Mouse (Mus musculus) layer of hippocampus, adult 11-12 months (tissue): Measurements from ENCODE around the gene Gm7298.
"Not testable (repeated sequence)": the region's sequence is repeated elsewhere in the genome, so short reads cannot be mapped to it uniquely, and the experiment has no call there.

Source experiments
- DNase-seq: peaks from one replicate; pipeline ENCODE4 v3.0.0; 2022; ENCODE audit warnings: low spot score

Gene Gm7298

DNA sequence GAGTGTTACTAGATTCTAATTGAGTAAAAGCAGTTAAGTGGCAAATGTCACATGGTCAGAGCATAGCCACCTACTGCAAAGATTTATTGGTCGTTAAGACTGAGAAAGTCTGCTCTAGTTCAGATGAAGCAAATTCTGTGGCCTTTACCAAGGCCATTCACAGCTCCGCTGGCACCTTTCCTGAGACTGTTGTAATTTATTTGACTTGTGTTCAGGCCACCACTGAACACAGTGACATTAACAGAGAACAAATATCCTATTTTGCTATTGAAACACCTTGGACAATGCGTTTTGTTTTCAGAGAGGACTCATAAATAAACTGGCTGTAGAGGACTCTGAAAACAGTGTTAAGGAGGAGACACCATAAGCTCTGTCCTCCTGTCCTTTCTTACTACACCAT is at the start of gene Gm7298:
Gene Gm7298 (plus strand): TSS at position 301 of the 400 bp plus-strand sequence.
- DNase-seq: no peak

GRCm38 (mm10) chr6:121828034-121828433 is 95.3 kb downstream of the Gm7298 start:
- no peak for DNase-seq

DNA sequence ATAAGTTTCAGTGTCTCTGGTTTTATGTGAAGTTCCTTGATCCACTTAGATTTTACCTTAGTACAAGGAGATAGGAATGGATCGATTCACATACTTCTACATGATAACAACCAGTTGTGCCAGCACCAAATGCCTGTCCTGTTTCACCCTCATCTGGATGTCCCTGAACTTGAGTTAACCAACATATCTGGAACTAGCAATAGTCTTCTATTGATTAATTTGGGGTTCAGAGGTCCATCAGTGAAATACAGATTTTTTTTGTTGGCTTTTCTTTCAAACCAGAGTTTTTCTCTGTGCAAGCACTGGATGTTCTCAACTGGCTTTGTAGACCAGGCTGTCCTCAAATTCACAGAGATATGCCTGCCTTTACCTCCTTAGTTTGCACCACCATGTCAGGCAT is 103.6 kb downstream of the Gm7298 start:
- DNase-seq: no peak

- not testable (repeated sequence) for DNase-seq
Observed at GRCm38 (mm10) chr6:121838271-121838670, 105.5 kb downstream of the Gm7298 start, which contains the start of gene Mug1. TSS of gene Mug1 (plus strand) at chr6:121838541.
